Mouse (Mus musculus): ENCODE data around the gene Slc36a3. TPM values are rescaled to one million over a fixed set of nuclear protein-coding genes. Genes with fewer than 3 reads are reported as not detected.

The Slc36a3 gene
- not detected in 2 replicates for polyA plus RNA-seq (2011; ENCODE audit: insufficient read depth, insufficient read length, low read depth, missing spikeins)

DNA sequence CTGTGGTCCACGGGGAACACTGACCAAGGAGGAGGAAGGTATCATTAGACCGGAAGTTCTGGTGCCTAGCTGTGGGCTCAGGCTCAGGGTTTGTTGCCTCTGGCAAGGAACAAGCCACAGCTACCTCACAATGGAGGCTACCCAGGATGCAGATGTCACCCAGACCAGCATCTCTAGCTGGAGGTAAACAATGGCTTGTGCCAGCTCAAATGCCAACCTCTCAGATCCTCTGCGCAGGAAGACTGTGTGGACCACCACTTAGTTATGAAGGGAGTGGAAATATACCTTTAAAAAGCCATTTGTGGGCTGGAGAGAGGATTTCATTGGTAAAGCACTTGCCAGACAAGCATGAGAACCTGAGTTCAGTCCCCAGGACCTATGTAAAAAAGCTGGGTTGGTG is at the start of gene Slc36a3:
Slc36a3 (minus strand) TSS at position 101 of the 400 bp plus-strand sequence.
- Histone ChIP-seq H3K27ac (ENCODE audit: insufficient read depth, low read length) (no peak within 1 kb of the TSS), H3K27me3 (ENCODE audit: control insufficient read depth, insufficient read depth, low read length, poor library complexity, severe bottlenecking) (no peaks in the 10 kb centered on the region), H3K9me3 (replicated peaks; ENCODE audit: control insufficient read depth, insufficient read depth, low read length, poor library complexity, severe bottlenecking) (no peaks in the 10 kb centered on the region), H3K4me3 (ENCODE audit: low read depth, low read length) (no peak within 1 kb of the TSS), H3K36me3 (ENCODE audit: control insufficient read depth, insufficient read depth, low read length, poor library complexity, severe bottlenecking) (no peaks in the 10 kb centered on the region), H3K4me1 (ENCODE audit: control insufficient read depth, insufficient read depth, low read length) (peaks cover 5% of the 10 kb centered on the region), H3K9ac (ENCODE audit: low read depth, poor library complexity, severe bottlenecking) (no peak within 1 kb of the TSS)
- TF ChIP-seq POLR2A (IDR thresholded peaks at IDR 0.05; ENCODE audit: insufficient read depth, low read length) (no peak), CTCF (IDR thresholded peaks at IDR 0.05; ENCODE audit: low read depth, low read length) (no peak), EP300 (IDR thresholded peaks at IDR 0.05; ENCODE audit: insufficient read depth, low read depth, low read length) (no peak)

DNA sequence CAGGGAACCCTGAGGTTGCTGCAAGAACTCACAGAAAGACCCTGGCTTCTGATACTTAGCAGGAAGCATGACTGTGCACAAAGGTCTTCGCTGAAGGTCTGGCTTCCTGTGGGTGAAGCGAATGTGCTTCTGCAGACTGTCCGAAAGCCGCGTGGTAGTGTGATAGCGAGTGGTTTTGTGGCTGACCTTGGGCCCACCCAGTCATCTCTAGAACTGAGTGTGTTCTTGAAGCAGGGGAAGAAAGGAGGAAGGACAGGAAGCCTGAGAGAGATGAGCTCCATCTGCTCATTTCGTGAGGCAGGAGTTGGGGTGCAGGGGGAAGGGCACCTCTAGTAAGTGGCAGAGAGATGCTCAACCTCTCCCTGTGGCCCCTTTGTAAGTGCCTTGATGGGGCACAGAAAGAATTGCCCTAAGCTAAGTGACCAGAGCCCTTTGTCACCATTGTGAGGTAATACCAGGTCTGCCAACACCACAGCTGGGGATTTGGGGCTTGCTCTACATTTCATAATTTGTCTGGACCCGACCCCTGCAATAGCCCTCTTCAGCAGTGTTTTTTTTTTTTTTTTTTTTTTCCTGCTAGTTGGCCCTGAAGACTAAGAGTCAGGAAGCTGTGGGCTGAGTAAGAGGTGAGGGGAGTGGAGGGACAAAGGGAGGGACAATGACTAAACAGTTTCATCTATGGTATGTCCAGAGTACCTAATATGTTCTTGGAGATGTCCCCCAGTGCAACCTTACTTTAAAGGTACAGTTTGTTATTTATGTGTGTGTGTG is 46.4 kb upstream of the Slc36a3 start:
- Histone ChIP-seq H3K27ac (ENCODE audit: insufficient read depth, low read length) (no peak overlapping the region), H3K4me3 (ENCODE audit: low read depth, low read length) (no peak overlapping the region), H3K27me3 (ENCODE audit: control insufficient read depth, insufficient read depth, low read length, poor library complexity, severe bottlenecking) (no peaks in the 10 kb centered on the region), H3K9ac (ENCODE audit: low read depth, poor library complexity, severe bottlenecking) (no peak overlapping the region), H3K4me1 (ENCODE audit: control insufficient read depth, insufficient read depth, low read length) (no peaks in the 10 kb centered on the region), H3K36me3 (ENCODE audit: control insufficient read depth, insufficient read depth, low read length, poor library complexity, severe bottlenecking) (no peaks in the 10 kb centered on the region), H3K9me3 (replicated peaks; ENCODE audit: control insufficient read depth, insufficient read depth, low read length, poor library complexity, severe bottlenecking) (no peaks in the 10 kb centered on the region)
- TF ChIP-seq POLR2A (IDR thresholded peaks at IDR 0.05; ENCODE audit: insufficient read depth, low read length) = no peak
- no peak for TF ChIP-seq EP300 (IDR thresholded peaks at IDR 0.05; ENCODE audit: insufficient read depth, low read depth, low read length)
- no peak for TF ChIP-seq CTCF (IDR thresholded peaks at IDR 0.05; ENCODE audit: low read depth, low read length)

DNA sequence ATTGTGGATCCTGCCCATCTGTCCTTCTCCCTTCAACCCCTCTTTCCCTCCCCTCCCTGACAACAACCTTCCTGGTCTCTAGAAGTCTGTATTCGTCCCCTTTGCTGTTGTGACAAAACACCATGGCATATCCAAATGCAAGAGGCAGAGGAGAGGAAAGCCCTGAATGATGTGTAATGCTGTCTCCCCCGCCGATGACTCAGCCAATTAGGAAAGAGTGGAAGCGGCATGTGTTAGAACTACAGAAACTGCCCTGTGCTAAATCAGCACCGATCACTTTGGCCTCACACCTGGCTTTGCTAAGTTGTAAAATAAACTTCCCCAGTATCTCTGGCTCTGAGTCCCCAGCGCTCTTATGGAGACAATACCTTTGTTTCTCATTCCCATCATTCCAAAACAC is 45.6 kb upstream of the Slc36a3 start:
- TF ChIP-seq POLR2A (IDR thresholded peaks at IDR 0.05; ENCODE audit: insufficient read depth, low read length) (no peak), EP300 (IDR thresholded peaks at IDR 0.05; ENCODE audit: insufficient read depth, low read depth, low read length) (no peak), CTCF (IDR thresholded peaks at IDR 0.05; ENCODE audit: low read depth, low read length) (no peak)
- Histone ChIP-seq H3K4me3 (ENCODE audit: low read depth, low read length) (no peak overlapping the region), H3K27ac (ENCODE audit: insufficient read depth, low read length) (no peak overlapping the region), H3K27me3 (ENCODE audit: control insufficient read depth, insufficient read depth, low read length, poor library complexity, severe bottlenecking) (no peaks in the 10 kb centered on the region), H3K9me3 (replicated peaks; ENCODE audit: control insufficient read depth, insufficient read depth, low read length, poor library complexity, severe bottlenecking) (no peaks in the 10 kb centered on the region), H3K36me3 (ENCODE audit: control insufficient read depth, insufficient read depth, low read length, poor library complexity, severe bottlenecking) (no peaks in the 10 kb centered on the region), H3K9ac (ENCODE audit: low read depth, poor library complexity, severe bottlenecking) (no peak overlapping the region), H3K4me1 (ENCODE audit: control insufficient read depth, insufficient read depth, low read length) (no peaks in the 10 kb centered on the region)

DNA sequence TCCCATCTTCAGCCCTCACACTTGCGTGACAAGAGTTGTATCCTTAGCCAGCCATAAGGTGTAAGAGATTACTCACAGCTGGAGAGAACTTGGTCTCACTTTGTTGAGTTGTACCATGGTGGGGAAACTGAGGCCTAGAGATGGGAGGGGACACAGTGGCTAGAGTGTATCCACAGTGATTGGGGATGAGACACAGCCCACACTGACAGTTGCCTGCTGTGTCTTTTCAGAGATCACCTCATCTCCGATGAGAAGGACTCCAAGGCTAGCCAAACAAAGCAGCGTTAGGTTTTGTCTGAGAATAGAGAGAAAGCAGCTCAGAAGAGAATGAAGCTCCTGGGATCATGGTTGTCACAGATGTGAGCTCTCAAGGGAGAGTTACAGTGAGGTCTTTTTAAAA is 38.7 kb upstream of the Slc36a3 start:
- Histone ChIP-seq H3K9ac (ENCODE audit: low read depth, poor library complexity, severe bottlenecking) (no peak overlapping the region), H3K4me3 (ENCODE audit: low read depth, low read length) (no peak overlapping the region), H3K27ac (ENCODE audit: insufficient read depth, low read length) (no peak overlapping the region), H3K4me1 (ENCODE audit: control insufficient read depth, insufficient read depth, low read length) (no peaks in the 10 kb centered on the region), H3K9me3 (replicated peaks; ENCODE audit: control insufficient read depth, insufficient read depth, low read length, poor library complexity, severe bottlenecking) (no peaks in the 10 kb centered on the region), H3K36me3 (ENCODE audit: control insufficient read depth, insufficient read depth, low read length, poor library complexity, severe bottlenecking) (no peaks in the 10 kb centered on the region), H3K27me3 (ENCODE audit: control insufficient read depth, insufficient read depth, low read length, poor library complexity, severe bottlenecking) (no peaks in the 10 kb centered on the region)
- TF ChIP-seq CTCF (IDR thresholded peaks at IDR 0.05; ENCODE audit: low read depth, low read length) (no peak), EP300 (IDR thresholded peaks at IDR 0.05; ENCODE audit: insufficient read depth, low read depth, low read length) (no peak), POLR2A (IDR thresholded peaks at IDR 0.05; ENCODE audit: insufficient read depth, low read length) (no peak)

DNA sequence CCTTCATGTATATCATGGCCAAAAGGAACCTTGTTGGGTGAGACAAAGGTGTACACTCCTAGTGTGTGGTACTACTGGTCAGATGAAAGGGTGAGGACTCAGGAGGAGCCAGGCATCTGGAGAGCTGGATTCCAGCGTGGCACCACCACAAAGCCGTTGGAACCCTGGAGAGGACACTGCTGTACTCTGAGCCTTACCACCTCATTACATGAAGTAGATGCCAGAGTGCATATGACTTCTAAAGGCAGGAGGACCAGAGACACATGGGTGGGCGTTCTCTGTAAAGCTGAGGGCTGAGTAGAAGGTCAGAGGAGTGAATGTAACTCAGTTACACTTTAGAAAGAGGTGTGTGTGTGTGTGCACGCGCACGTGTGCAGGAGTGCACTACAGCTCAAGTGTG is 36.3 kb upstream of the Slc36a3 start:
- no peaks in the 10 kb centered on the region for H3K4me1 ChIP-seq (ENCODE audit: control insufficient read depth, insufficient read depth, low read length)
- TF ChIP-seq CTCF (IDR thresholded peaks at IDR 0.05; ENCODE audit: low read depth, low read length) (no peak), POLR2A (IDR thresholded peaks at IDR 0.05; ENCODE audit: insufficient read depth, low read length) (no peak)
- no peak overlapping the region for H3K27ac ChIP-seq (ENCODE audit: insufficient read depth, low read length)
- H3K9ac ChIP-seq (ENCODE audit: low read depth, poor library complexity, severe bottlenecking) = no peak overlapping the region
- no peaks in the 10 kb centered on the region for H3K9me3 ChIP-seq (replicated peaks; ENCODE audit: control insufficient read depth, insufficient read depth, low read length, poor library complexity, severe bottlenecking)
- 0 out of 2 replicates have a peak, but pooled peaks cover 2% of the 10 kb centered on the region for H3K27me3 ChIP-seq (ENCODE audit: control insufficient read depth, insufficient read depth, low read length, poor library complexity, severe bottlenecking)
- no peak overlapping the region for H3K4me3 ChIP-seq (ENCODE audit: low read depth, low read length)
- no peaks in the 10 kb centered on the region for H3K36me3 ChIP-seq (ENCODE audit: control insufficient read depth, insufficient read depth, low read length, poor library complexity, severe bottlenecking)

- TF ChIP-seq CTCF (IDR thresholded peaks at IDR 0.05; ENCODE audit: low read depth, low read length) = no peak
- TF ChIP-seq POLR2A (IDR thresholded peaks at IDR 0.05; ENCODE audit: insufficient read depth, low read length) = no peak
- no peak for TF ChIP-seq EP300 (IDR thresholded peaks at IDR 0.05; ENCODE audit: insufficient read depth, low read depth, low read length)
- Histone ChIP-seq H3K27ac (ENCODE audit: insufficient read depth, low read length) (no peak overlapping the region), H3K9me3 (replicated peaks; ENCODE audit: control insufficient read depth, insufficient read depth, low read length, poor library complexity, severe bottlenecking) (no peaks in the 10 kb centered on the region), H3K9ac (ENCODE audit: low read depth, poor library complexity, severe bottlenecking) (no peak overlapping the region), H3K27me3 (ENCODE audit: control insufficient read depth, insufficient read depth, low read length, poor library complexity, severe bottlenecking) (0 out of 2 replicates have a peak, but pooled peaks cover 2% of the 10 kb centered on the region), H3K4me1 (ENCODE audit: control insufficient read depth, insufficient read depth, low read length) (no peaks in the 10 kb centered on the region), H3K36me3 (ENCODE audit: control insufficient read depth, insufficient read depth, low read length, poor library complexity, severe bottlenecking) (no peaks in the 10 kb centered on the region), H3K4me3 (ENCODE audit: low read depth, low read length) (no peak overlapping the region)
Observed at GRCm38 (mm10) chr11:55187292-55187691, 35.8 kb upstream of the Slc36a3 start.

All from ES-Bruce4 (cell line).